Mouse (Mus musculus): ENCODE data around the gene Col27a1.

- TF ChIP-seq CHD2 (IDR thresholded peaks at IDR 0.05; ENCODE audit: low read length) (no peak), NRF1 (IDR thresholded peaks at IDR 0.05; ENCODE audit: insufficient read depth, low read depth, low read length, poor library complexity, severe bottlenecking) (no peak), CTCF (IDR thresholded peaks at IDR 0.05 in 2 of 3, conservative IDR thresholded peaks at IDR 0.05 in 1 of 3; ENCODE audit: control insufficient read depth in 1 of 3, insufficient read depth in 1 of 3, low read depth in 2 of 3, low read length in 3 of 3, poor library complexity in 1 of 3, severe bottlenecking in 1 of 3) (no peak), POLR2AphosphoS5 (IDR thresholded peaks at IDR 0.05; ENCODE audit: borderline replicate concordance, low read depth, low read length) (no peak), POLR2AphosphoS2 (IDR thresholded peaks at IDR 0.05; ENCODE audit: low read length) (no peak), NELFE (IDR thresholded peaks at IDR 0.05; ENCODE audit: low read depth, low read length) (no peak), USF1 (IDR thresholded peaks at IDR 0.05; ENCODE audit: low read depth, low read length) (no peak)
Measured at GRCm38 (mm10) chr4:63171969-63172685, 41.7 kb upstream of the Col27a1 start, which contains the start of gene Kif12.
